Mouse (Mus musculus) bone marrow, adult 2 months (tissue): ENCODE results near the gene Apln.

Experiments used
- CTCF ChIP-seq: fragments of 200-500 bp; IDR thresholded peaks from 2 replicates; pipeline ENCODE4 v1.5.1; 2011; ENCODE audit warnings: low read length, control low read depth; ENCODE audit not compliant: control insufficient read depth, insufficient read depth
- POLR2A ChIP-seq: fragments of 200-500 bp; IDR thresholded peaks from 2 replicates; pipeline ENCODE4 v1.6.1; 2011; ENCODE audit warnings: low read depth, mild to moderate bottlenecking, control low read depth, low read length, borderline replicate concordance; ENCODE audit not compliant: control insufficient read depth

DNA sequence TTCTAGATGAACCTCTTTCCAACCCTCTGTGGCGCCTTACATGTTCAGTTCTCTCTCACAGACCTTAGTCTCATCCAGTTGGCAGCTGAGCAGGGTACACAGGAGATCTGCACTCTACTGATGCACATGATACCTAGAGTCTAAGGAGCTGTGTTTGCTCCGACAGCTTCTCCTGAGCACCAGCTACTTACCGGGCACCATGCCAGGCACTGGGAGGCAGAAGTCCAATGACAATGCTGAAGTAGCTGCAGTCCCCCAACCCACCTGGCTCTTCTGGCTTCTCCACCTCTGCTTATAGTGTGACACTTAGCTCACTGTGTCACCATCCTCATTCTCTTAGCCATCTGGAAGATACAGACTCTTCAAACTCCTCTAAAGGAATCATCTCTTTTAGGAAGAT is 40.0 kb upstream of the Apln start:
- no peak for TF ChIP-seq CTCF
- TF ChIP-seq POLR2A: no peak
